Comparison of ENCODE assay signal across 13 mouse cellular contexts in genomic region chr8:81751159-81751558, GRCm38 (mm10).
DNase-seq lines count a peak whose midpoint lies in the region; ATAC-seq lines count a peak whose summit lies in the region.
"Had no signal": no experiment of that assay in that cellular context is flagged by ENCODE, and none has a peak within 500 bp of the region (broad histone marks: within the 10 kb centered on the region; RNA-seq: fewer than 3 reads in every experiment).

No protein-coding gene starts in this region.

- DNase-seq in left cerebral cortex, adult 9 months (ENCODE audit: low spot score in 2 of 2): no peak
- DNase-seq in urinary bladder, postnatal 36 days (ENCODE audit: low spot score in 2 of 2): no peak
- DNase-seq in ovary, postnatal 14 days (ENCODE audit: low spot score): no peak
- DNase-seq: adrenal gland, adult 8-10 months; adrenal gland, postnatal 36 days; cerebellum, adult 2 months; cerebellum, postnatal 14 days; gastrocnemius, postnatal 14 days had no signal

- ATAC-seq in CD4-positive, CD25-positive, alpha-beta regulatory T cell, adult 4 months: peak; percentile 47
- peak; percentile 97 for ATAC-seq in granulocyte monocyte progenitor cell, adult 5-6 weeks (replicated peaks; ENCODE audit: poor library complexity, severe bottlenecking)
- ATAC-seq in megakaryocyte progenitor cell, adult 5-6 weeks (replicated peaks; ENCODE audit: poor library complexity): peak; percentile 98
- ATAC-seq: forebrain, embryonic 15.5 days; hindbrain, embryonic 16.5 days had no signal

Comparison
In these comparisons a context has a peak if more than half of its experiments do, and no peak if none do; other contexts are left out.
1. ATAC-seq: peak in every context shown above with its lines; median percentile 98 in megakaryocyte progenitor cell, adult 5-6 weeks; 97 in granulocyte monocyte progenitor cell, adult 5-6 weeks; 47 in CD4-positive, CD25-positive, alpha-beta regulatory T cell, adult 4 months.